12 mouse cellular contexts compared by ENCODE assay signal in the genomic region with DNA sequence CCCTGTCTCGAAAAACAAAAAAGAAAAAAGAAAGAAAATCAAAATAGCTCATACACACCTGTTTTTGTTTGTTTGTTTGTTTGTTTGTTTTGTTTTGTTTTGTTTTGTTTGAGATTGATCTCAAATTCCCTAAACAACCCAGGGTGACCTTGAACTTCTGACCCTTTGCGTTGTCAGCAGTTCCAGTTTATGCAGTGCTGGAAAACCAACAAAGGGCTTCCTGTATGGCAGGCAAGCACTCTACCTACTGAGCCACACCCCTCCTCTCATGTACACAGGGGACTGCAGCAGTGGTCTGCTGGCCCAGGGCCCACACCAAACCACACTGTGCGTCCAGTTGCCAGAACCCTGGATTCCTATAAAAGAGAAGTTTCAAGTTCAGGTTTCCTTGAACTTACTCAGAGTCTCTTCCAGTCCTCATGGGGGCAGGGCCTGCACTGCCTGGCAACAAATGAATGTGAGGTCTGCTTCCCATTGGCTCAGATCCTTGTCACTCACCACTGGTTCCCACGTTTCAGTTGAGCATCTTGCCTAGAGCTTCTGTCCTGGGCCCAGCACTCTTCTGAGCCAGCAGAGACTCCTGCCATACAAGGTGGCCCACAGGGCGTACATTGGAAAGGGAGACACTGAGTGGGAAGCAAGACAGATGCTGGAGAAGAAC. TPM values are rescaled to one million over a fixed set of nuclear protein-coding genes. Genes with fewer than 3 reads are reported as not detected.
DNase-seq lines count a peak whose midpoint lies in the region; ATAC-seq lines count a peak whose summit lies in the region.
"Had no signal": no experiment of that assay in that cellular context is flagged by ENCODE, and none has a peak within 500 bp of the region (broad histone marks: within the 10 kb centered on the region; RNA-seq: fewer than 3 reads in every experiment).

No protein-coding gene starts in this region.

- WGBS in forebrain, embryonic 14.5 days = 69% methylated on average over 5 of the region's 5 CpGs
- WGBS in forebrain, embryonic 11.5 days = 69% methylated on average over 5 of the region's 5 CpGs

- H3K27ac ChIP-seq in forebrain, embryonic 14.5 days (ENCODE audit: low read depth, low read length) = no peak overlapping the region
- no peak overlapping the region for H3K27ac ChIP-seq in forebrain, embryonic 11.5 days (ENCODE audit: low read depth, low read length)
- H3K27ac ChIP-seq: heart, embryonic 10.5 days had no signal

- H3K4me1 ChIP-seq in forebrain, embryonic 14.5 days (ENCODE audit: control insufficient read depth, insufficient read depth, low read length) = peaks cover 4% of the 10 kb centered on the region; the same call in 1 of the 2 replicates
- H3K4me1 ChIP-seq in forebrain, embryonic 11.5 days (replicated peaks; ENCODE audit: control insufficient read depth, insufficient read depth, low read length) = peaks cover 5% of the 10 kb centered on the region; the same call in 1 of the 2 replicates

- no peaks in the 10 kb centered on the region for H3K9me3 ChIP-seq in forebrain, embryonic 14.5 days (replicated peaks; ENCODE audit: control insufficient read depth, low read length)
- no peaks in the 10 kb centered on the region for H3K9me3 ChIP-seq in forebrain, embryonic 11.5 days (ENCODE audit: control insufficient read depth, low read length)

- no peak overlapping the region for H3K9ac ChIP-seq in forebrain, embryonic 14.5 days (ENCODE audit: low read length)
- H3K9ac ChIP-seq in forebrain, embryonic 11.5 days (ENCODE audit: low read length) = no peak overlapping the region

- no peaks in the 10 kb centered on the region for H3K36me3 ChIP-seq in forebrain, embryonic 14.5 days (ENCODE audit: control insufficient read depth, insufficient read depth, low read length)
- H3K36me3 ChIP-seq in forebrain, embryonic 11.5 days (ENCODE audit: control insufficient read depth, insufficient read depth, low read length) = no peaks in the 10 kb centered on the region
- H3K36me3 ChIP-seq: heart, embryonic 10.5 days had no signal

- H3K4me3 ChIP-seq in forebrain, embryonic 14.5 days (ENCODE audit: low read depth, low read length) = no peak overlapping the region
- H3K4me3 ChIP-seq in forebrain, embryonic 11.5 days (ENCODE audit: low read depth, low read length) = no peak overlapping the region
- H3K4me3 ChIP-seq: heart, embryonic 10.5 days; megakaryocyte, embryonic 14.5 days had no signal

- peak; percentile 63 for DNase-seq in forebrain, embryonic 14.5 days (ENCODE audit: low spot score)
- DNase-seq in forebrain, embryonic 11.5 days (ENCODE audit: low spot score) = no peak
- peak; percentile 57 for DNase-seq in lung, postnatal 10 days
- DNase-seq in lung, postnatal 14 days = no peak
- DNase-seq in adrenal gland, adult 8-10 months = peak; percentile 34
- DNase-seq in layer of hippocampus, postnatal 10 days (ENCODE audit: low spot score in 2 of 2) = peak; percentile 56 to 59
- no peak for DNase-seq in thymus, postnatal 4 days
- no peak for DNase-seq in cerebellum, postnatal 4 days (ENCODE audit: low spot score in 2 of 2)
- DNase-seq: cerebellum, adult 11 months; kidney, adult 11 months had no signal

- no peak overlapping the region for H3K4me2 ChIP-seq in forebrain, embryonic 14.5 days (ENCODE audit: low read length)
- no peak overlapping the region for H3K4me2 ChIP-seq in forebrain, embryonic 11.5 days (ENCODE audit: low read depth, low read length, severe bottlenecking)

- H3K27me3 ChIP-seq in forebrain, embryonic 14.5 days (replicated peaks; ENCODE audit: control insufficient read depth, insufficient read depth, low read length) = 0 out of 2 replicates have a peak, but pooled peaks cover 4% of the 10 kb centered on the region
- no peaks in the 10 kb centered on the region; the same call in 1 of the 2 replicates for H3K27me3 ChIP-seq in forebrain, embryonic 11.5 days (ENCODE audit: control insufficient read depth, insufficient read depth, low read length)

- ATAC-seq in forebrain, embryonic 14.5 days = no peak
- no peak for ATAC-seq in forebrain, embryonic 11.5 days (replicated peaks; ENCODE audit: low FRiP score)

RNA-seq across cellular contexts. Expression of a gene that starts 24.7 kb away (rescaled TPM):
- polyA plus RNA-seq in forebrain, embryonic 14.5 days (2014; fragmentation: Nextera tagmentation; extraction: Ambion mirVana) = 0.44 TPM in 1 of 2 replicates, not detected in the other
- 0.15 TPM in 1 of 2 replicates, not detected in the other for polyA plus RNA-seq in forebrain, embryonic 11.5 days (2014; fragmentation: Nextera tagmentation; extraction: Ambion mirVana)
- total RNA-seq in adrenal gland, adult 8-10 months (2022) = under 1 TPM in 1 of 4 experiments, not detected in 3; 0.37 TPM
- total RNA-seq in layer of hippocampus, postnatal 10 days (2021) = 1 to 10 TPM; 1.1 to 1.3 TPM

RNA-seq across cellular contexts. Expression of a gene that starts 48.8 kb away (rescaled TPM):
- 22.2 and 25.2 TPM in 2 replicates for polyA plus RNA-seq in forebrain, embryonic 14.5 days (2014; fragmentation: Nextera tagmentation; extraction: Ambion mirVana)
- polyA plus RNA-seq in forebrain, embryonic 11.5 days (2014; fragmentation: Nextera tagmentation; extraction: Ambion mirVana) = 4.7 and 5.3 TPM in 2 replicates
- total RNA-seq in adrenal gland, adult 8-10 months (2022) = 10 to 100 TPM in 1 of 4 experiments, 1 to 10 TPM in 3; 3.9 to 11.2 (median 7.9) TPM
- 100 to 1,000 TPM; 180 to 190 TPM for total RNA-seq in layer of hippocampus, postnatal 10 days (2021)

Comparison
In these comparisons a context has a peak if more than half of its experiments do, and no peak if none do; other contexts are left out.
1. DNase-seq: peak in forebrain, embryonic 14.5 days (single experiment), lung, postnatal 10 days (single experiment), adrenal gland, adult 8-10 months (single experiment) and layer of hippocampus, postnatal 10 days (2 of 2); none in forebrain, embryonic 11.5 days (single experiment), lung, postnatal 14 days (single experiment), thymus, postnatal 4 days (single experiment) and cerebellum, postnatal 4 days (0 of 2).
2. RNA of a gene that starts 48.8 kb away (total RNA-seq): 180 to 190 TPM in layer of hippocampus, postnatal 10 days; 3.9 to 11.2 TPM in adrenal gland, adult 8-10 months; every median in the first group is over 10 times any median in the second.